Mouse (Mus musculus) layer of hippocampus, postnatal 36 days (tissue): ENCODE data around the gene Eva1c. TPM values are rescaled to one million over a fixed set of nuclear protein-coding genes. Genes with fewer than 3 reads are reported as not detected.

Experiments
- DNase-seq, 2 experiments: peaks; one replicate each; pipeline ENCODE4 v3.0.0; 2022
- total RNA-seq, 2 experiments: library from RNA; stranded (reverse); gene quantifications; 2 replicates each; pipeline ENCODE4 v1.2.3; 2021

Eva1c gene
- total RNA-seq, 2 experiments from 2014 or later, result 1.3 to 2.1 TPM

DNA sequence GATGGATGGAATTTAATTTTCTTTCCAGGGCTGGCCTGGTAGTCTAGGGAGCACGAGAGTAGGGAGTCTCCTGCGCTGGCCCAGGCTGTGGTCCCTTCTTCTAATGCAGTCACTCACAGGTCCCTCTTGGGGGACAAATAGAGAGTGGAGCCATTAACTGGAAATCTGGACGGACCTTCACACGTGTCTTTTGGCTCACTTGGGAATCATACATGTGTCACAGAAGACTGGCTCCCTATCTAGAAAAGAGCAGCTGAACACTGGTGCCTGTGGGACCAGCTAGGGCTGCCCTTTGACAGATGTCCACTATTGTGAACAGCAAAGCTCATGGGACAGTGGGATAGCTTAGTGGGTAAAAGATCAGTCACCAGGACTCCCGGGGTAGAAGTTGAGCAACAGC lies 478 bp upstream of the Eva1c start:
- no peak for DNase-seq

DNA sequence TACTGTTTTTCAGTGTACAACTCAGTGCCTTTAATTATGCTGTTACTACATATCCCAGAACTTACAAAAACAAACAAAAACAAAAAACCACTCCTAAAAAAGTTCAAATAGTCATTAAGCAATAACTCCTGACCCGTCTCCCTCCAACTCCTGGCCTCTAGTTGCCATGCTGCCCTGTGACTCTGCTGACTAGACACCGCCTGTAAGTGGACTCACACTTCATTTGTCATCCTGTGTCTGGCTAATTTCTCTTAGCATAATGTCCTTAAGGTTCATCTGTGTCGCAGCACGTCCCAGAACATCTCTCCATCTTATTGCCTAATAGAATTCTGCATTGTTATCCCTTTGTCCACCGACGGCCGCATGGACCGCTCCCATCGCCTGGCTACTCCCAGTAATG lies 979 bp downstream of the Eva1c start:
- DNase-seq, result no peak

DNA sequence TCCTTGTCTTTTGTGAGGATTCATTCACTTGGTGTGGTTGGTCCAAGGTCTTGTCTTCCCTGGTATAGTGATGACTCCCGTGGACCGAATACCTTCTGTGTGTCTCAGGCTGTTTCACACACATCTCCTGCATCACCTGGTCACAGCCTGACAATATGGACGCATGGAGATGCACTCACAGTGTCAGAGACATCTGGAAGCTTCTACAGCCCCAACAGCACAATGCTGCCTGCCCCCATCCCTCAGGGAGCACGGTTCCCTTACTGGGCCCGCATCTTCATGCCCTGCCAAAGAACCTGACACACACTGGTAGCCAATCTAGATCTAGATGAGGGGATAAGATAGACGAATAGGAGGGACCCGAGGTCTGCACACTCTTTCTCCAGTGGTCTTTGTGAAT lies 2.6 kb downstream of the Eva1c start:
- no peak for DNase-seq

DNA sequence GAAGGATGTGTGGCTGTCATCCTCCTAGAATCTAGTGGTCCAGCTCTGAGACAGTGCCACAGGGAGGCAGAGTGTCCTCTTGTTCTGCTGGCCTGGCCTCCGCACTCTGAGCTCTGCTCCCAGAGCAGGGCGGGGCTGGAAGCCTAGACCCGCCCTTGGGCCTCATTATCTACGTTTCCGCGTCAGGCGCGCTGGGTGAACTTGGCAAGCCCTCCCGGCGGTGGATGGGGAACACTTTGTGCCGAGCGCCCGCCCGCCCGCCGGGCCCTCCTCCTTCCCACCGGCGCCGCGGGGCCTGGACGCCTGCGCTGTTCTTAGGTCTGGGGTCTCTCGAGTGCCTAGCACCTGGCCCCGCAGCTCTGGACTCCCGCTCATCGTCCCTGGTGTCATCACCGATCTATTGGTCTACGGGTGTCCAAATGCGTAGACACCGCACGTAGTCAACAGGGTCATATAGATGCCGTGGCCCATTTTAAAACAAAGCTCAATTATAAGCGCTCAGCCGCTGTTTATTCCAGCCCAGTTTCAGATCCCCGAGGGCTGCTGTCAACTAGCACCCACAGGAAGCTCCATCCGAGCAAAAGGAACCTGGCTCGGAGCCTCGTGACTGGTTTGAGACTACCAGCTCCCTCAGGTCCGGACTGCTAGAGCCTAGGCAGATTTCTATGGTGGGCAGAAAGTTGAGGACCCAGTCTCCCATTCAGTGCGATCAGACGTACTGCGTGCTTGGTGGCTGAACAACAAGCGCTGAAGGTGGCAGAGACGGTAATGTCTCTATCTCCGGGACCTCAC lies 3.6 kb downstream of the Eva1c start:
- peak; percentile 73 for DNase-seq

DNA sequence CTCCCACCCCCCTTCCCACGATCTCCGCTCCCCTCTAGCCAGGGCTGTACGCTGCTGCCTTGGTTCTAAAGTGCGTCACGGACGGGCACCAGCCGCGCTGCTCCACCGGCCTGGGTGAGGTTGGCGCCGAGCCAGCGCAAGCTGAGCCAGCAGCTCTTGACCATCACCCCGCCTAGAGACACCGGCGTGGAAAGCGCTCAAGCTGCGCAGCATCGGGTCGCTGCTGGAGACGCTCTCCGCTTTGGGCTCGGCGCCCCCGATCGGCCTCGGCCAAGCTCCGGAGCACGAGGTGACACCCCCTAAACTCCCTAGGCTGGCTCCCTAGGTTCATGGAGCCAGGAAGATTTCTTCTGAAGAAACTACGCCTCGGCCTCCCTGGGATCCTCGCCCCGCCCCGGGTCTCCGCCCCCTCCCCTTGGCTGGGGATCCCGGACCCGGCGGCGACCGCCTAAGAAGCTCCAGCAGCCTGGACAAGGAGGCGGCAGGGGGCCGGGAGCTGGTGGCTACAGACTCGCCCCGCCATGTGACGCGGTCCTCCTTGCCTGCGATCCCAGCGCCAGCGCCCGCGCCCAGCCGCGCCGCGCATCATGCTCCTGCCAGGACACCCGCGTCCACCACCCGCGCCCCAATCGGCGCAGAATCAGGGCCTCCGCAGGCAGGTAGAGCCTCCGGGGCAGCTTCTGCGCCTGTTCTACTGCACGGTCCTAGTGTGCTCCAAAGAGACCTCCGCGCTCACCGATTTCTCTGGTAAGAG lies 4.3 kb downstream of the Eva1c start:
- DNase-seq, result peak; percentile 49 to 53

DNA sequence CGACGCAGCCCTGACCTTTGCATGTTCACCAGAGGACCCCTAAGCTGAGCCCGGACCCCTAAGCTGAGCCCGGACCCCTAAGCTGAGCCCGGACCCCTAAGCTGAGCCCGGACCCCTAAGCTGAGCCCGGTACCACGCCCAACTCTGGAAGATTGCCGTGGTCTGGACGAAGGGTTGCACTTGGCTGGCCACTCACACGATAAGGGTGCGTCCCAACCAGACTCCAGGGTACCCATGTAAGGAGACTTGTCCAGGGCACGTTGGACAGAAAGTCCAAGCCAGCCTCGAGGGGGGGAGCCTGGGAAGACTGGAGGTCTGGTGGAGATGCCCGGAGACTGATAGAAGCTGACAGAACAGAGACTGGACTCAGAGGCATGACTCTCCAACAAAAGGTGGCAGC lies 5.2 kb downstream of the Eva1c start:
- no peak for DNase-seq

DNA sequence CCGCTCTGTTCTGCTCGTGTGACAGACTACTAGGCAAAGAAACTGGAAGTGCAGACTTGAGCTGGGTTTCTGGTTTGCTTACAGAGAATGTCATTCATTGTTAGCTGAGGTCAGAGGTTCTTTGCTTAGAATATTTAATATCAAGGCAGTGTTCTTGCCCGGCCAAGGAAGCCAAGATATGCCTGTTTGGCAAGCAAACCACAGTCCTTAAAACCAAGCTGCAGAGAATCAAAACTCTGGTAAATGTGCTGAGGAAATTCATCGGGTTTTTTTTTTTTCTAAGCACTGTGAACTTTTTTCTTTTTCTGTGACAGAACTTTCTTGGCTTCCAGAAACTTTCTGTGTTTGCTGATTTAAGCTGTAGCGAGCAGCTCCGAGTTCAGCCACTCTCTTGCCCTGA lies 6.0 kb downstream of the Eva1c start:
- DNase-seq, result no peak

DNA sequence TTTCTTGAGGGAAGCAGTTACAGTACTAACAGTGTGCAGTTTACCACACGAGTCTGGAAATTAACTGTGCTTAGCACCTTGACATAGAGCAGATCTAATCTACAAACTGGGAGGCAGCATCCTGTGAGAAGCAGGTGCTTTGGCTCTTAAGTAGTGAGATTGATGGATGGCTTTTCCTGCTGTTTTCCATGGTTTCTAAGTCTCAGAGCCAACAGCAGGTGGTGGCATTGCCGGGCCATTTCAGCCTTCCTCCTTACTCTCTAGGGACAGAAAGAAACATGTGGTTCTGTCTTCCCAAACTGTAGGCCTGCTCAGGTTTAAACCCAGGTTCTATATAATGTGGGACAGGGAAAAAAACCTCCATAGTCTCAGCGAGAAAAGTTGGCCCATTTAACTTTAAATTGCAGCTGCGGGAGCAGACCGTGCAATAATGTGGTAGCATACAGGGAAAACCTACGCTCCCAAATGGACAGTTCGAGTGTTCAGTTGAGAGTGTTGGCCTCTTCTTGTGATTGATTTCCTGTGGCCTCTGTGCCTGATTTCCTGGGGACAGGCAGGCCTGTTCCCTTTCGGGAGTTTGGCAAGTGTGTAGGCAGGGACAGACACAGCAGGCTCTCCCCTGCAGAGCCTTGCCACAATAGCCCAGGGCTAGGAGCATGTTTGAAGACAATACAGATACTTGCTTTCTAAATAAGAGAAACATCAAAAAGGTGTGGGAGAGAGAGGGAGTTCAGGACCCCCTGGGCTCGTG lies 6.7 kb downstream of the Eva1c start:
- DNase-seq, result no peak

DNA sequence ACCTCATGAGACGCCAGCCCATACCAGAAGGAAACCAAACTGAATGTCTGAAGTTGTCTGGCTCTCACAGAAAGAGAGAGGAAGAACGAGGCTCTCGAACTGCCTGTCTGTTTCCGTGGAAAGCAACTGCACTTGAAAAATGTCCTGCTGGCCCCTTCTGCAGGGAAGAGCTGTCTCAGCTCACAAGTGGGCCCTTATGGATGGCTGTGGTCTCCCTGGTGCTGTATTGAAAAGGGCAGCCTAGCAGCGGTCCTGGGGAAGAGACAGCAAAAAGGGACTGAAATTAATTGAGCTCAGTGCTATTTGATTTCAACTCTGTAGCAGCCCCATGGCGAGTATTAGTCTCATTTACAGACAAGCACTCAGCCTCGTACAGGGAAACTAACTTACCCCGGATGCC lies 10.9 kb downstream of the Eva1c start:
- no peak for DNase-seq

DNA sequence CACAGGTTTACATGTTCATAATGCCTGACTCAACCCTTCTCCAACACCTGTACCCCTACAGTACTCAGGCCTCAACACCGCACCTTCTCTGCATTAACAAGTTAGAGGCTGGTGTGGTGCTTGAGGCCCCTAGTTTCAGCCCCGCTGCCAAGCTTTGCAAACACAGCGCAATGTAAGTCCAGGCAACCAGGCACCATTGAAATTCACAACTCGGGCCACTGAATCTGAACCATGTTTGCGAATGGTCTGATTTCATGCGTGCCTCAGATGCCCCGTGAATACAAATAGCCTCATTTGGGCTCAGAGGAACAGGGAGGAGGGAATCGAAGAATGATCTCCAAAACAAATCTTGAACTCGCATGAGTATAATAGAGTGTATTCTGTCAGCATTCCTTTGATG lies 15.6 kb downstream of the Eva1c start:
- DNase-seq, result no peak

DNA sequence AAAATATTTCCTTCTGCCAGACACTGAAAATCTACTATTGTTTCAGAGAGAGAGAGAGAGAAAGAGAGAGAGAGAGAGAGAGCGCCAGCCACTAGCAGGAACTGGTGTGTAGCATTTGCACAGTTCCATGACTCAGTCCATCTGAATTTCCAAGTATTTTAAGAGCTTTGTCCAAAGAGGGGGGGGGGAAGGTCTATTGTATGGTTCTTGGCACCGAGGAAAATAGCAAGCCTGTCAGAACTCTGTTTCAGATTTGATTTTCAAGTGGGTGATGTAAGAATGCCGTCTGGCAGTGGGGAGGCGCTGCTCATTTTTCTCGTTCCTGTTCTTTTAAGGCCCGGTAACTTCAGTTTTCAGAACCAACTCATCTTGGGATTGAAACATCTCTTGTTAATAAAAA lies 18.5 kb downstream of the Eva1c start:
- DNase-seq, result no peak

DNA sequence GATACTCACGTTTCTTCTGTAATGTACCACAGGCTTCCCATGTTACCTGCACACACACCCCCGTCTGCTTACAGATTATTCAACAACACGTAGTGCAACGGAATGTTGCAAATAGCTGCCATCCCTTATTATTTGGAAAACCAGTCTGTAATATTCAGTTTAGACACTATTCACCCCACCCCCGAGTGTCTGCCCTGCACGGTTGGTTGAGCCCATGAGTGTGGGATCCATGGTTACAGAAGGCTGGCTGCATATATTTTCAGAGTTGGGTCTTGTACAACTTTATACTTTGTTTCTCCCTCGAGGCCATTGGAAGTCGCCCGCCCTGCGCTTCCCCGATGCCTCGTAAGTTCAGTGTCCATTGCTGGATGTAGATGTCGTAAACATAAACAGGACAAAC lies 19.1 kb downstream of the Eva1c start:
- DNase-seq, result no peak

DNA sequence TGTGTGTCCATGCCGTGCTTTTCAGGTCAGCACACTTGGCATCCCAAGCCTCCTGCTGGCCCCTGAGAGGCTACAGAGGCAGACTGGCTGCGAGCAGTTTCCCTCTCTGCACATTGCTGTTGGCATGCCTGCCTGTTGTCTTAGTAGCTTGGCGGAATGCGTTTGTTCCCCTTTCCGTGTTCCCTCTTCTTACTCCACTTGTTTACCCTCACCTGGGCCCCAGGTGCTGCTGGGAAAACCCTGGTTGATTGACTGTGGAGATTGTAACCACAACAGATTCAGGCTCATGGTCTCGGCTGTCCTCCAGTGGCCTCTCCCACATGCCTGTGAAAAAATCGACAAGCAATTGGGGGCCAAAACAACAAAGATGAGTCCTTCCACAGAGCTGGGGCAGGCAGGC lies 22.2 kb downstream of the Eva1c start:
- DNase-seq, result no peak

DNA sequence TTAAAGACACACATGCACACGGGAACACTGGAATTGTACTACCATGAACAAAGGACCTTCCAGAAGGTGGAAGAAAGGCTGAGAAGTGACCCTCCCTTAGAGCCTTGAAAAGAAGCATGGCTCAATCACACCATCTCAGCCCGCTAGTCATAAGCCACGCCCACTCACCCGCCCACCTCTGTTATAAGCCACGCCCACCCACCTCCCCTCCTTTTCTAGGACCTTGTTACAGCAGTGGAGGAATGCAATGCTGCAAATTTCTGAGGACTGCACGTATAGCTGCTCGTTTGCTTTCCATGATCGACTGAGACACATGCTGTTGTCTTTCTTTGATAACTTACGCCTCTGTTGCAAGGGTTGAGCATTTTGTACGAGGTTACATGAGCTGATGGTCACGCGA lies 22.7 kb downstream of the Eva1c start:
- no peak for DNase-seq

DNA sequence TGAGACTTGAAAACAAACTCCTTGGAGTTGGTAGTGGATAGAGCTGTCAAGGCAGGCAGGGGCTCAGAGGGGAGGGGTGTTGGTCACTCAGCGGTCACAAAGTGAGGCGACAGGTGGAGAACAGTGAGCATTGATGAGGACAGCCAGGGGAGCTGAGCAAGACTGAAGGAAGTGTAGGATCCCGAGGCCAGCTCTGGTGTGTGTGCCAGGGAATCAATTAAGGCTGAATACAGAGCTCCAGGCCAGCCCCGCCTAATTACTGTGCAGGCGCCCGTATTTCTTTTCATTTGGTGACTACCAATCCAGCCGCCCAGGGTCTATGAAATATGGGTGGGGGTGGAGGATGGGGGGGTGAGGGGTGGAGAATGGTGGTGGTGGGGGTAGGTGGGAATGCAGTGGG lies 24.4 kb downstream of the Eva1c start:
- no peak for DNase-seq

DNA sequence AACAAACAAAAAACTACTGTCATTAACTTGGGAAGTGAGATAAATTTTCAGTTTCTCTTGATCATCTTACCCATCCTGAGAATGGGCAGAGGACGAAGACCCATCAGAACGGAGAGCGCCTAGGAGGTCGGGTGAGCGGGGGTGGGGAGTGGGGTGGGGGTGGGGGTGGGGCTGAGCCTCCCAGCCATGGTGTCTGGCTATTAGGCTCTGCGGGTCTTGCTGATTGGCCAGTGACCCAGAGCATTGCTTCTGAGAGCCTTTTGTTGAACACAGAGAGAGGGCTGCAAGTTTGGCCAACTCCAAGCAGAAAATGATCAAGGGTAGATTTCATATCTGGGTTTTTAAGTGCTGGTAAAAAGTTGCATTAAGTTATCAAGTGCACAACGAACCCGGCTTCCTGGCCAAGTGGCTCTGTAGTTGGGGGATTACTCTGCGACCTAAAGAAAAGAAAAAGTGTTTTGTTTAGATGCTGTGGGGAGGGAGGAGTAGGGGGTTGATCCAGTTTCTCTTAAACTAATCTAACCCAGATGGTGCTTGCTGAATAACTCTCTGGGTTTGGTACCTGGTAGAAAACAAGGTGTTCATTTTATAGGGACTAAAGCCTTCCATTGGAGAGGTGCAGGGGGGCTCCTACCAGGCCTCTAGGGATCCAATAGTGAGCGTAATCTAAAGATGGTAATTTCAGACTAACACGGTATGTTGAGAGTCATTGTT lies 25.3 kb downstream of the Eva1c start:
- no peak for DNase-seq

DNA sequence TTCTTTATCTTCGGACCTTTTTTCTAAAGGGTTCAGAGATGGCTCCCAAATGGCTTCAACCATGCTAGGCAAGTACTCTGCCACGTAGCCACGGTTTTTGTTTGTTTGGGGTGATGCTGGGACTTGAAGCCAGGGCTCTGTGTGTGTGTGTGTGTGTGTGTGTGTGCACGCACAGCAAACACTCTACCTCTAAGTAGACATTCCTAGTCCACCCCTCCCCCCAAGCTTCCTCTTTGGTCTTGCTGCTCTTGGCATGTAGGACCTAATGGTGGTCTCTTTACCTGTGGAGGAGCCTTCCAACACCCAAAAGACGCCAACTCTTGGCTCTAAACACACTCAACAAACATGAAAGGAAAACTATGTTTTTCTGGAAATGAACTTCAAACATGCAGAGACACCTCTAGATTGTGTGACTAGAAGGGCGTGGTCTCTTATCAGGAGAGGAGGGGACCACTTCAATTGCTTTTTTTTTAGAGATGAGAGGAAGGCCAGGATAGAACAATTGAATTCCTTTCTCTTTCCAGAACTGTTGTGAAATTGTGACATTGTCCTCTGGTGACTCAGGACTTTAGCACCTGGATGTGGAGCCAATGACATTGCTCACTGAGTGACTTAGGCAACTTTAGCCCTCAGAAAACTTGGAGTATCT lies 30.2 kb downstream of the Eva1c start:
- no peak for DNase-seq

DNA sequence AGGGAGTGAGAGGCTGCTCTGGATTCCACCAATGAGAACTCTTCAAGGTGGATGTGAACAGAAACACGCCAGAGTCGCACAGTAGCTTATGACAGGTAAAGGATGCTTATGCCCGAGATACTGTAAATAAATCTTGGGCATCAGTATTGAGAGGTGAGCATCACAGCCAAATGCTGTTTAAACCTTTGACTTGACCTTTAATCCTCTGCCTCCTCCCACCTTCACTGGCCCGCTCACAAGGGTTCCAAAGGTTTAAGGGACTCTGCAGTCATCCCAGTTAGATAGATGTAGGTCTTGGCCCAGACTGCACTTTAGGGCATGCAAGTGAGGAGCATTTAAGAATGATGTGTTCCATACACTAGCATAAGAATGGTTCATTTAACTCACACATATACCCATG lies 31.7 kb downstream of the Eva1c start:
- no peak for DNase-seq

DNA sequence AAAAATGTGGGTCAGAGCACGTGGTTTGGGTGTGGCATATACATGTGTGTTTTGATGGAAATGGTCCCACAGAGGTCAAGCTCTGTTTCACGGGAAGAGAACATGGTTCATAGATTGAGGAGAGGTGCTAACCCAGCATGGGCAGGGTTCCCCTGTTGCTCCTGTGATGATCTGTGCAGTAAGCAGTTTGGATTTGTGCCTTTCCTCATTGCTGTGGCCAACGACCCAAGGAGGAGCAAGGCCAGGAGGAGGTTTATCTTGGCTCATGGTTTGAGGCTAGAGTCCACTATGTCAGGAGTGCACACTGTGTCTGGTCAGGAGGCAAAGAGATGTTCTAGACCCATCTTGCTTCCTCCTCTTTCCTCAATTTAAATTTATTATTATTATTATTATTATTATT lies 36.5 kb downstream of the Eva1c start:
- DNase-seq, result no peak

DNA sequence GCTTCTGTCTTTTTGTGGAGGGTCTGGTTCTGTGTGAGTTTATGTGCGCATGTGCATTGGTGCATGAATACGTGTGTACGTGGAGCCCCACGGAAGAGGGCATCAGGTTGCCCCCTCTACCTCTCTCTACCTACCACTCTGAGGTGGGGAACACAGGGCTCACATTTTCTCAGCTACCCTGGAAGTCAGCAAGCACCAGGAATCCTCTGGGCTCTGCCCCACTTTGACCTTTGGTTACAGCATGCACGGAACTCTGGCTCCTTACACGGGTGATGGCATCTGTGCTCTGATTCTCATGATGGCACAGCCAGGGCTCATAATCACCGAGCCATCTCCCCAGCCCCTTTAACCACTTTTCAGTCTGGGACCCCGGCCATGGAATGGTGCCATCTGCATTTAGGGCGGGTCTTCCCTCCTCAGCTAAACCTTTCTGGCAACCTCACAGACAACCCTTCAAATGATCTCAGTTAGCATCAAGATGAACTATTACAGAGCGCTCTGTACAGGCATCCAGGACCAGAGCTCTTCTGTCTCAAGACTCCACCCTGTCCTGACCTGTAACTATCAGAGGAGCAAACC lies 37.0 kb downstream of the Eva1c start:
- DNase-seq, result no peak

DNA sequence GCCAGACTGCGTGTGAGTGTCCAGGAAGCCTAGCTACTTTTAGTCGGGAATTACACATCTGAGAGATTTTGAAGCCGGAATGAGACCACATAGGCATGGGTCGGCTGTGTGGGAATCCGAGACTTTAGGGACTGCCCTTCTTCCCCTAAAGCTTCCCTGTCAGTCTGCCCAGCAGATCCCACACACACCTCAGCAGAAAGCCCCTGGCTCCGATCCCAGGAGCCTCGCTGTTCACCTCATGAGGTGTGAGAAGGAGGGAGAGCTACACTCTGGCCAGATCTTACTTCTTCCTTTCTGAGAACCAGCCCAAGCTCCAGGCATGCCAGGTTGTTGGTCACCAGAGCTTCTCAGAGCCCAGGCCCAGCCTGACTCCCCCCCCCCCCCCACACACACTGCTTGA lies 38.2 kb downstream of the Eva1c start:
- no peak for DNase-seq

DNA sequence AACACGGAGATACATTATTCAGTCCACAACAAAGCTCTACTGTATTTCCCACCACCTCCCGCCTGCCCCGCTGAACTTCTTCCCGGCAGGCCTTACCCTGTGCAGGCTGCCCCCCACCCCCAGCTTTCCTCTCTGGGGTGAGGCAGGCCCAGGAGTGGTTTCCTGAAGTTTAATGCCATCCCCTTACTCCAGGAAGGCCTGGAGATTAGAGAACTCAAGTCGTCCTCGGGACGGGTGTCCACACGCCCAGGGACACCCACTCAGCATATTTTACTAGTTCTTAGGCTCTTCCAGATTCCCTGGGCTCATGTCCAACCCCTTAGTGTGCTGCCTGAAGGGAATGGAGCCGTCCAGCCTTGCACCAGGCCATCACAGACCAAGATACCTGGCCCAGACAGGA lies 39.1 kb downstream of the Eva1c start:
- DNase-seq, result no peak
